Mouse (Mus musculus) retina, adult 2 months (tissue): ENCODE results near the gene E2f4.

ENCODE experiments used
- DNase-seq: peaks from one replicate; pipeline ENCODE4 v3.0.0-alpha.2; 2012; ENCODE audit warnings: low read depth, low spot score

The E2f4 gene

DNA sequence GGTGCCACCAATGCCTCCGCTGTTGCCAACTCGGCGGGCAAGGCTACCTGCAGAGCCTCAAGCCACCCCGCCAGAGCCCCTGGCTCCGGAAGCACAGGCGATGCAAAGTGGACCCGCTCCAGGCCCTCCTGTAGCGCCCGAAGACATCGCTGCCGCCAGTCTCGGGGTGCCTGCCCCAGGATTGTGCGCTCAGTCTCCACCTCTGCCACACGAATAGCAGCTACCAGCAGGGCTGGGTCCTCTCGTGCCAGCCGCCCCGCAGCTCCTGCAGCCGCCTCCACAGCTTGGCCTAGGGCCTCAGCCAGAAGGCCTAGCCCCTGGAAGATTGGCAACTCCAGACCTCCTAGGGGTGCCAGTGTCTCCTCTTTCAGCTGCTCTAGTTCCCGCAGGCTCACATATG is 4.1 kb upstream of the E2f4 start:
- no peak for DNase-seq

DNA sequence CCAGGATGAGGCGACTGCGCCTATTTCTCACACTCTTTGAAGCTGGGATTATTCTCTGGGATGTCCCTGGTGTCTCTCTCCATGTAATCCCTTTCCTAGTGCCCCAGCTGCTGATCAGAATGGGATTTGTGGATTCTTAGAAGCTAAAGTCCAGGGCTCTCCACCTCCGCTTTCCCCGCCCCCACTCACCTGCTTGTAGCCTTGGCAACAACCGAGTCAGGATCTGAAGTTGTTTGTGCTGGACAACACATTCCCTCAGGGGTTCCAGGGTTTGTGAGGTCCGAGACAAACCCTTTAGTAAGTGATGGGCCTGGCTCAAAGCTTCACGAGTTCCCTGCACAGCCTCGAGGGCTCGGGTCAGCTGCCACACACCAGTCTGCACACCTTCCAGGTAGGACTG is 2.7 kb upstream of the E2f4 start:
- no peak for DNase-seq

DNA sequence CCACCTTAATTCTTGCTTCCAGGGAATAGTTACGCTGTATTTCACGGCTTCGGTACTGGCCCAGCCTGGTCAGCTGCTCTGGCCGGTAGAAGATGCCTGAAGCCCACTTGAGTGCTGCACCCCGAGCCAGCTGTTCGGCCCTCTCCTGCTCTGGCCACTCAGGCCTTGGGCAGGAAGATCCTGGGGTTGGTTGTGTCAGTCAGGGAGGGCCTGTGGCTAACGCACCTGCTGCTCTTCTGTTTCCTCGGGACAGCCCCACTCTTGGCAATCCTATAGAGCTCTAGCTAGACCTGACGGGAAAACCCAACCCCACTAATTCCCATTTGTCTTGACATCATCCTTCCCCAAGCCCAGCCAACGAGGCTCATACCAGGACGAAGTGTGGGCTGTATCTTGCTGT is 2.2 kb upstream of the E2f4 start:
- no peak for DNase-seq

DNA sequence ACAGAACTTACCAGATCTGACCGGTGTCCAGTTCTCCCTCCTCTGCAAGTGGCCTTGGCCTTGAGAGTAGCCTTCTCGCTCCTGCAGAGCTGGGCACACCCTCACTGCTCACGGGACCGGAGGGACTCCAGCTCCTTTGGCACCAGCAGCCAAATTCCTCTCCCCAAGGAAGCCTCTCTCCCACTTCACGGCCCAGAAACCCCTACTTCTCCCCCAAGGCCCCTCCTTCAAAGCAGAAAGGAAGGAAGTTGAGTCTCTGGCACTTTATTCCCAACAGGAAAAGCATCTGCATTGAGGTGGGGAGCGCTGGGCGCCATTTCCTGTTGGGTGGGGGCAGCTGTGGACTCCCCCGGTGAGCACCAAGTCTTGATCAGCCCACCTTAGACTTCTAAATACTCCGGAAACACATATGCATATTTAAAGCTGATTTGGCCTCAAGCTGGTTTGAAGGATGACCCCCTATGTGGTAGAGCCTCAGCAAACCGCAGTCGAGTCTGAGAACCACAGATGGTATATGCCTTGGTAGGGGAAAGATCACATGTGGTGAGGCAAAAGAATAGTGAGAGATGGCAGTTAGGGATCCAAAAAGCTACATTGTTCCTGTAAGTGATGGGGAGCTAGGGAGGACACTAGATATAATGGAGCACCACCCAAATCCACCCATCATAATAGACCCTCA is 1.4 kb upstream of the E2f4 start, which contains the start of gene Exoc3l:
TSS of gene Exoc3l (minus strand) at position 207 of the 679 bp plus-strand sequence.
- DNase-seq = no peak

DNA sequence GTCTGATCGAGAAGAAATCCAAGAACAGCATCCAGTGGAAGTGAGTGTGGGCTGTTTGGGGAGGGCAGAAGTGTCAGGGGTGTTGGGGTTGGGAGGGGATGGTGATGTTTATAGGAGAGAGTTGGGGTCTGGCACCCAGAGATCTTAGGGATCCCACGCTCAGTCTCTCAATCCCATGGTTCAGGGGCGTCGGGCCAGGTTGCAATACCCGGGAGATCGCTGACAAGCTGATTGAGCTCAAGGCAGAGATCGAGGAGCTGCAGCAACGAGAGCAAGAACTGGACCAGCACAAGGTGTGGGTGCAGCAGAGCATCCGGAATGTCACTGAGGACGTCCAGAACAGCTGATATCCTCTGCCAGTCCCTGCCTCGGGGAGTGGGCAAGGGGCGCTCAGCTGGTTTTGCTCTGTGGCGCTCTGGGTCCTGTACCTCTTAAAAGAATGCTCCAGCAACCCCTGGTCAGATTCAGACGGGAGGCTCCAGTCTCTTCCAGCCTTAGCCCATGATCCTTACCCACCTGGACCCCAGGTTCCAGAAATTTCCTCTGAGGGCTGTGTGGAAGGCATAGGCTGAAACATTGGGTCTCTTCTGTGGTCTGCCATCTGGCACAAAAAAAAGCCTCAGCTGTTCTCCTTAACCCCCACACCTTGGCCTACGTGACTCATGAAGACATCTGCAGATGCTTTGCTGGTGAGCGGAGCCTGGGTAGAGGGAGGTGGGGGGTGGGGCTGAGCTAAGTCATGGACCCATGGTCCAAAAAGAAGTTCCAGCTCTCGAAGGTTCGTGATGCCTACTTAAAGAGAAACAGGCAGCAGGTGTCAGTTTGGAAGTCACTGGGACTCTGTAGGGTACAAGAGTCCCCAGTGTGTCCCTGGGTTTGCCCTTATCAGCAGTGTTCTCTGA is 1.1 kb downstream of the E2f4 start:
- no peak for DNase-seq

DNA sequence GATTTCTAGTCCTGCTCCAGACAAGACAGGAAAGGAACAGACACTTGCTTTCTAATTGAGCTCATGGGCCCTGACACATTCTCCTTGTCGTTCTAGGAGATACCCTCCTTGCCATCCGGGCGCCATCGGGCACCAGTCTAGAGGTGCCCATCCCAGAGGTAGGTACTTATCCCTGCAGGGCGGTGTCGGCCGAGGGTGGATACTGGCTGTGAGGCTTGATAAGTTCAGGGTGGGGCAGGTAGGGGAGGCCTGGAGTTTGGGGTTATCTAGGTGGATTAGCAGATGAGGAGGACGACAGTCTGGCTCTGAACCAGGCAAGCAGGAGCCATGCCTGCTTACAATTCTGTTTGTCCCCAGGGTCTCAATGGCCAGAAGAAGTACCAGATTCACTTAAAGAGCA is 2.5 kb downstream of the E2f4 start:
- DNase-seq = no peak

DNA sequence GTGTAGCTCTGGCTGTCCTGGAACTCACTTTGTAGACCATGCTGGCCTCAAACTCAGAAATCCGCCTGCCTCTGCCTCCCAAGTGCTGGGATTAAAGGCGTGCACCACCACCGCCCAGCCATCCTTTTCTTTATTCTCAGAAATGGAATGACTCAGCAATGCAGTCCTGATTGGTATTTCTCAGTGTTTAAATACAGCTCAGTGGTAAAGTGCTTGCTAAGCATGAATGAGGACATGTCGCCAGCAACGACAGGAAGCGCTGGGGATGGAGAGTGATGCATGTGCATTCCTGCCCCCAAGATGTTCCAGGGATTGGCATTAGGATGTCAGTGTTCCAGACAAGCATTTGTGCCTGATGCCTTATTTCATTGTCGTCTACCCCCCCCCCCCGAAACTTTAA is 5.9 kb downstream of the E2f4 start:
- no peak for DNase-seq

DNA sequence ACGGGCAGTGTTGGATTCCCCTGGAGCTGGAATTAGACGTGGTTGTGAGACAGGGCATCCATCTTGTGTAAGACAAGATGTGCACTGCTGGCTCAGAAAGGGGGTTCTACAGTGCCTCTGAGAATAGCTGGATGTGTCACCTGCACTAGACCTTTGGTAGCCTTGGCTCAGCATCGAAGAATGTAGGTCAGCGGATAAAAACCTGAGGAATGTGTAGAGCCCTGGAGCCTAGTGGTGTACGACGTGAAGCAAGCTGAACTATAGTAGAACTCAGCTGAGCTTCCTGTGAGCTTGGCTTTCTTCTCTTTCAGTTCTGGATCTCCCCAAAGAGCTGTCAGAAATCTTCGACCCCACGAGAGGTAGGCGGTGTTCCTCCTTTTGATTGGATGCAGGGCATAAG is 6.4 kb downstream of the E2f4 start:
- no peak for DNase-seq

DNA sequence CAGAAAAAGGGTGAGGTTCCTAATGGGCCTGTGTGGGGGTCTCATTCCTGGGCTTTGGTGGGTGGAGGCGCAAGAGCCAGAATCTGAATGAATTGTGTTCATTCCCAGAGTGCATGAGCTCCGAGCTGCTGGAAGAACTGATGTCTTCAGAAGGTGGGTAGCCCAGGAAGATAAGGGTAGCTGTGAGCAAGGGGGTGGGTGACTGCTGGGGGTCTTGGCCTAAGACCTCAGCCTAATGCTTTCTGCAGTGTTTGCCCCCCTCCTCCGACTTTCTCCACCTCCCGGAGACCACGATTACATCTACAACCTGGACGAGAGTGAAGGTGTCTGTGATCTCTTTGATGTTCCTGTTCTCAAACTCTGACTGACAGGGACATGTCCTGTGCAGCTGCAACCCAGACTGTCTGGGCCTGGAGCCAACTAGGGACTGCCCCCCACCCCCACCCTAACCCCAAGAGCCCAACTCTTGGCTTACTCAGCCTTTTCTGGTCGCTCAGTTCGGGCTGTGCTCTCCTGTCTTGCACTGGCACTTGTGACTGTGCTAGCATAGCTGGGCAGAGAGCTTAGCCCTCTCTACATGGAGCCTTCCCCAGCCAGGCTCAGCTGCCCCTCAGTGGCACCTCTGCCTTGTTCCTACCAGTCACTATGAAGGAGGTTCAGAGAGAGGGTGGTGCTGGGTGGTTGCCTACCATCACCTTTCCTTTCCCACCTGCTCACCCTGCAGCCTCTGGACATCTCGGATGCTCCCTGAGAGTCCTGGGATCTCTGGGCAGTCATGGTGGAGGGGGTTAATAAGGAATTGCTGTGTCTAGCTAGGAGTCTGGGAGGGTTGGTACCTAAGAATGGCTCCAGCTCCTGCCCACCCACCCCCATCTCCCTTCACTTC is 7.1 kb downstream of the E2f4 start:
- DNase-seq = no peak

DNA sequence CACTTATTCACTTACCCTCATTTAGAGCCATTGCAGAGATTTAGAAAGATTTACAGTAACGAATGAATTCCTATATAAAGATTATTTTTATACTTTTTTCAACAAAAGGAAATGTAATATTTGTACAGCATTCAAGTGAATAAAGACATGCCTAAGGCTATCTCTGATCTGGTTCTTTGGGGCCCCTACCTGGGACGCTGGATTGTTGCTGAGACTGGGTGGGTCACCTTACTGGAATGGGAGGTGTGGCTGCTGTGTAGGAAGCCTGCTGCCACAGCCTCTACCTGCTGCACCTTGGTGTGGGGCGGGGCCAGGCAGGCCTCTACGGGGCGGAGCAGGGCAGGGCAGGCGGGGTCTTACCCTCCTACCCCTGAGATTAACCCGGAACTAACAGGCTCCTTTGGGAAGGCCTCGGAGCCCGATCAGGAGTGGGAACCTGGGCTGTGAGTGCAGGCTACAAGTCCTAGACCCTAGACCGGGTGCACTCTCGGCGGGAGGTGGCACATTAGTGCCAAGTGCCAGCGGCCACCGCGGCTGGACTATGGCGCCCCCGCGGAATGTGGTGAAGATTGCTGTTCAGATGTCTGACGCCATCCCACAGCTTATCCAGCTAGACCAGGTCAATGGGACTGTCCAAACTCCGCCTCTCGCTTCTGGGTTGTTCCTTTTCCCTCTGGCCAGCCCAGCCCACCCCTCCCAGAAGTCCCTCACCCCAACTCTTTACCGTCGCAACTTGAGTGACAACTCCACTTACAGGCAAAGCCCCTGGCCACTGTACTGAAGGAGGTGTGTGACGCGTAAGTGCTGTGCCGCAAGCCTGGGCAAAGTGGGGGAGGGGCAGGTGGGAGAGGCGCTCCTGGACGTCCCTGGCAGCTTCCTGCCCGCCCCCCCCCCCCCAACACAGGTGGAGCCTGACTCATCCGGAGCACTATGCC is 8.0 kb downstream of the E2f4 start, which contains the start of gene Elmo3:
TSS of gene Elmo3 (plus strand) at position 391 of the 935 bp plus-strand sequence.
- no peak for DNase-seq

DNA sequence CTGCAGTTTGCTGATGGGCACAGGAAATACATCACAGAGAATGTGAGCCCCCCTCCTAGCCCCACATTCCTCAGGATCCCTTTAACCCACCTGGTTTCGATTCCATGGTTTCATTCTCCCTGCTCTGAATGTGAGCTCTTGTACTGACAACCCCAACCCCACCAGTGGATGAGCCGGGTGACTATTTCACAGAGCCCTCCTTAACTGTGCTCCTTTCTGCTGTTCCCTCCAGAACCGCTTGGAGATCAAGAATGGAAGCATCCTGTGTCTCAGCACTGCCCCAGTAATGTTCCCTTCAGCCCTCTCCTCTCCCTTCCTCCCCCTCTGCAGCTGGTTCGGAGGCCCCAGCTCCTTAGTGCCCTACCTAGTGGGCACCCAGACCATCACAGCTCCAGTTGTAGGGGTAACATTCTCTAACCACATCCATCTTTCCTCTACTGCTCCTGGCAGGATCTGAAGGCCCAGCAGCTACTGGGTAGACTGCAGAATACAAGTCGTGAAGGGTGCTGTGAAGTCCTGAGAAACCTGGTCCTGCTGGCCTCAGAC is 8.8 kb downstream of the E2f4 start:
- DNase-seq = no peak

DNA sequence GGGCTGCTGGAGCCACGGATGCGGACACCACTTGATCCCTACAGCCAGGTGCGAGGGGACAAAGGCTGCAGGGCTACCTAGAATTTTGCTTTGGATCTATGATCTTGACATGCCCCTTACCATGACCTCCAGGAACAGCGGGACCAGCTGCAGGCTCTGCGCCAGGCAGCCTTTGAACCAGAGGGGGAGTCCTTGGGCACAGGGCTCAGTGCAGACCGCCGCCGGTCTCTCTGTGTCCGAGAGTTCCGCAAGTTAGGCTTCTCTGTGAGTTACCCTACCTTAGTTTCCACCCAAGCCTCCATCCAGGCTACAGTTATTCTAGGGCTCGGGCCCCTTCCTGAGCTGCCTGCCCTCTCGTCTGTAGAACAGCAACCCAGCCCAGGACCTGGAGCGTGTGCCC is 10.2 kb downstream of the E2f4 start:
- no peak for DNase-seq

DNA sequence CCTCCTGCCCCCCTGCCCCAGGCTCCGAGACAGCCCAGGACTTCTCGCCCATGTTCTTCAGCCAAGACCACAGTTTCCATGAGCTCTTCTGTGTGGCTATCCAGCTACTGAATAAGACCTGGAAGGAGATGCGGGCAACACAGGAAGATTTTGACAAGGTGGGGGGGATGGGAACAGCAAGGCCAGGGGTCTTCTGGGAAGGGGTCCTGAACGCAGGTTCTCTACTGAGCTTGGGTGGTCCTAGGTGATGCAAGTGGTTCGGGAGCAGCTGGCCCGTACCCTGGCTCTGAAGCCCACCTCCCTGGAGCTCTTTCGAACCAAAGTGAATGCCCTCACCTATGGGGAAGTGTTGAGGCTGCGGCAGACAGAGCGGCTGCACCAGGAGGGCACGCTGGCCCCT is 11.0 kb downstream of the E2f4 start:
- DNase-seq = no peak

DNA sequence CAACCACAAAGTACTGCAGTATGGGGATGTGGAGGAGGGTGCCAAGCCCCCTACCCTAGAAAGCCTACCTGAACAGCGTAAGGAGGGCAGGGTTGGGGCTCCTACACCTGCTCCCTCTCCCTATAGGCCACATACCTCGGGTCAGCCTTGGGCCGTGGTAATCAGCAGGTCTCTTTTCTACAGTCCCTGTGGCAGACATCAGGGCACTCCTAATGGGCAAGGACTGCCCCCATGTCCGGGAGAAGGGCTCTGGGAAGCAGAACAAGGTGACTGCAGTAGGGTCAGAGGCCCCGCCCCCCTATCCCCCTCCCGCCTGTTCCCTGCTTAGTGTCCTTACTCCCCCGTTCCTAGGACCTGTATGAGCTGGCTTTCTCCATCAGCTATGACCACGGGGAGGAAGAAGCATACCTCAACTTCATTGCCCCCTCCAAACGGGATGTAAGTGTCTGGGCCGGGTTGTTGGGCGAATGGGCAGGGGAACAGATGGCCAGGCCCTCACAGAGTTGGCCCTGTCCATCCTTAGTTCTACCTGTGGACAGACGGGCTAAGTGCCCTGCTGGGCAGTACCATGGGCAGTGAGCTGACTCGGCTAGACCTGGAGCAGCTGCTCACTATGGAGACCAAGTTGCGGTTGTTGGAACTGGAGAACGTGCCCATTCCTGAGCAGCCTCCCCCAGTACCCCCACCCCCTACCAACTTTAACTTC is 11.8 kb downstream of the E2f4 start:
- DNase-seq = no peak

DNA sequence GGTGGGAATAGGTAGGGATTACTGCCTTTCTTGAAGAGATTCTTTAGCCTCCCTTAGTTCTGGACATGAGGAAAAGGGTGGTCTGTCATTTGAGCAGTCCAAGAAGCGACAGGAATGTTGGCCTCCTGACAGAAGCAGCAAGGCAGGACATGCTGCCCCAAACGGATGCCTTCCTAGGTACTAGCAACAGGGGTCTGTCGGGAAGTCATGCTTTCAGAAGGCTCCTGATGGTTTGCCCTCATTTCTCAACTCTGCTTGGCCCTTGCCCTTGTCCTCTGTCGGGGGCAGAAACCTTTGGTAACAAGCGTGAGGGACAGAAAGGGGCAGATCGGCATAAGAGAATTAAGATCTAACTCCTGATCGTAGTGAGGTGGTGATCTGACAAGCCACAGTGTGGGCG is 12.7 kb downstream of the E2f4 start:
- DNase-seq = no peak

DNA sequence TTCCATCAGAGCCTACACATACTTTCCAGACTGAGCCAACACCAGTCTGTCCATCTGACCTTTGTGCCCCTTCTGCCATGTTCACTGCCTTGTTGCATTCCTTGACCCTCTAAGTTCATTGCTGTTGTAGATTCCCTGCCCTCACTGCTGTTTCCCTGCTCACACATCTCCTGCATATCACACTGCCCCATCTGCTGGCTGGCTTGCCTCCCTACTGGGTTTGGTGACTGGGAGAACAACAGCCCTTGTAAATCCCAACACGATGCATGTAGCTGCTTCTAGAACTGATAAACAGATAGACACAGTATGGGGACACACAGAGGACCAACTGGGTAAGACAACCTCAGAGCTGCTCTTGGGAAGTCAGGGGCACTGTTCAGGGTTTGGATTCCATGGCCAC is 14.3 kb downstream of the E2f4 start:
- no peak for DNase-seq

DNA sequence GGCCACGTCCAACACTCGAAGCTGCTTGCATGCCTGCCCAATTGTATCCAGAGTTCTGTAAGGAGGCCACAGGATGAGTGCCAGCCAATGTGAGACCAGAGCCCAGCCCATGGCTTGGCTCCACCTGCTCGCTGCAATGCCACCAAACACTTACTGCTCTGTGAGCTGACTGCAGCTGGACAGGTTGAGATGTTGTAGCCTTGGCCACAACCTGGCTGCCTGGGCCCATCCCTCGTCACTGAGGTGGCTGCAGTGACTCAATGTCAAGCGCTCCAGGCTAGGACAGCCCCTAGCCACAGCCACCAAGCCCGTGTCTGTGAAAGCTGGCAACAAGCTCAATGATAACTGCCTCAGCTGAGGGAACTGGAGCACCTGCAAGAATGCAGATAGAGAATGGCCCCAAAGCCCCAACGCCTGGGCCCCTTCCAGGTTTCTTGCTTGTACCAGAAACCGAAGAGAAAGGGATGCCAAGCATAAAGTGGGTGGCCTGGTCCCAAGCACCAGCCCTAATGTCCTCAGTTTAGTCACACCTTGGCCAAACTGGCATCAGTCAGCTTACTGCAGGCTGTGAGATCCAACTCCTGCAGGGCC is 15.5 kb downstream of the E2f4 start:
- DNase-seq = no peak

DNA sequence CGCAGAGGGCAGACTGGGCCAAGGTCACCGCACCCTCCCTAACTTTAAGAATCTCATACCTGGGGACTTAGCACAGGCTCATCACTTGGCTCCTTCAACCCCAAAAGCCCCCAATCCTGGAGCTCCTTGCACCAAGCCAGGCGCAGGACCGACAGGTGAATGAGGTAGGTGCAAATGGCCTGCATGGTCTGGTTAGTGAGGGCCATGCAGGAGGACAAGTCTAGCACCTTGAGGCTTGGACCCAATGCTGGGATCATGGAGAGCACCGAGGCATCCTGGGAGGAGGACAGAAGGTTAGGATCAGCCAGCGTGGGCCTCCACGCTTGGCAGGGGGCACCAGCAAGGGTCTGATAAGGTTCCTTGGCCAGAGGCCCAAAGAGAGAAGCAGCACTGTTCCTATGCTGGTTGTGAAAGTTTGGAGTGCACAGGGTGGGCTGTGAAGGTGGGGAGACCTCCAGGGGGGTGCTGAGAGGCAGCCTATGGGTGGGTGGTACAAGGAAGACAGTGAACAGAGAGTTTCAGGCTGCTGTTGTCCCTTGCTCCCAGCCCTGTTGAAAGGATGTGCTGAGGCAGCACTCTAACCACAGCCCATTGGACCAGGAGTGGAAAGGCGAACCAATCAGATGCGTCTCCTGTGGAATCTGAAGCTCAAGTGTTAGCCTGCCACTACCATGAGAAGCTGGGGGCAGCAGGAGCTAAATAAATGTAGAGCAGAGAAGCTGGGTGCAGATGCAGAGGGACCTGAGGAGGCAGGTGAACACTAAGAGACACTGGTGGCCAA is 16.3 kb downstream of the E2f4 start:
- no peak for DNase-seq
